Mouse (Mus musculus) olfactory bulb, adult 2 months (tissue): ENCODE results near the gene Pacrg.

Experiments
- CTCF ChIP-seq: fragments of 200-500 bp; IDR thresholded peaks from 2 replicates; pipeline ENCODE4 v1.5.1; 2012; ENCODE audit warnings: low read depth, mild to moderate bottlenecking, low read length, moderate library complexity; ENCODE audit not compliant: insufficient read depth
- POLR2A ChIP-seq: fragments of 200-500 bp; IDR thresholded peaks from 2 replicates; pipeline ENCODE4 v1.6.1; 2012; ENCODE audit warnings: mild to moderate bottlenecking, low read depth, low read length, moderate library complexity; ENCODE audit not compliant: insufficient read depth

GRCm38 (mm10) chr17:10569270-10569669 lies 270.8 kb downstream of the Pacrg start:
- TF ChIP-seq CTCF = no peak
- TF ChIP-seq POLR2A = no peak
